Mouse (Mus musculus): ENCODE measurements around the gene Tax1bp3.

Tax1bp3 gene

GRCm38 (mm10) chr11:73228881-73229280, 52.0 kb downstream of the Tax1bp3 start:
- no peak for DNase-seq (ENCODE audit: low spot score in 2 of 2)

GRCm38 (mm10) chr11:73230081-73230480, 53.2 kb downstream of the Tax1bp3 start:
- DNase-seq (ENCODE audit: low spot score in 2 of 2): no peak

- DNase-seq (ENCODE audit: low spot score in 2 of 2): no peak
Measured at GRCm38 (mm10) chr11:73232513-73232912, 55.6 kb downstream of the Tax1bp3 start.

Measured in spleen, postnatal 10 days (tissue).